Mouse (Mus musculus) left cerebral cortex, adult 8-10 months (tissue): Measurements from ENCODE around the gene Emc10. TPM values are rescaled to one million over a fixed set of nuclear protein-coding genes. Genes with fewer than 3 reads are reported as not detected.

Source experiments
- DNase-seq, 2 experiments: peaks; one replicate each; pipeline ENCODE4 v3.0.0; 2022; ENCODE audit warnings: low spot score in 2 of 2
- total RNA-seq, 4 experiments: library from RNA; stranded (reverse); gene quantifications; 2 replicates each; pipeline ENCODE4 v1.2.4; 2022

Gene Emc10
- total RNA-seq, 4 experiments from 2014 or later = 186 to 208 (median 193) TPM

- peak; percentile 66 to 91 for DNase-seq
Observed at GRCm38 (mm10) chr7:44464511-44464910, 31.8 kb downstream of the Emc10 start.

GRCm38 (mm10) chr7:44463556-44464225, 32.6 kb downstream of the Emc10 start:
- peak; percentile 23 to 27 for DNase-seq

- DNase-seq = no peak
Observed at GRCm38 (mm10) chr7:44463056-44463425, 33.3 kb downstream of the Emc10 start.

- DNase-seq = peak; percentile 29 to 57
Observed at GRCm38 (mm10) chr7:44462218-44463055, 33.9 kb downstream of the Emc10 start.

- DNase-seq = peak; percentile 12 to 43
Observed at GRCm38 (mm10) chr7:44461503-44462217, 34.7 kb downstream of the Emc10 start.

GRCm38 (mm10) chr7:44460767-44461502, 35.4 kb downstream of the Emc10 start:
- peak; percentile 12 to 16 for DNase-seq

DNA sequence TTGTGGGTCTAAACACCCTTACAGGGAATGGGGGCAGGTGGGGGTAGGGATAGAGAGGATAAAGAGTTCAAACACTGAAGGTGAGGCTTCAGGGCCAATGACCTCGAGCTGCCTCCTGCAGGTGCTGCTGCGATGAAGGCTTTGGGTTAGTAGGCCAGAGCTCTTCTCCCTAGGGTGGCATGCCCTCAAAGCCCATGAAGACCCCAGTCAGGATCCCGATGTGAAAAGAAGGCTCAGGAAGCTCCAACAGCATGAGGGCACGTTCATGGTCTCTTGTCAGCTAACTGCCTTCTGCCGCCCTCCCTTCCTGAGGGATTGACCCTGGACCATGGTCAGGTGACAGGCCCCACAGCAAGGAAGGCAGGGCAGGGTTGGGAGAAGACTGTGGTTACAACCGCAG, 36.3 kb downstream of the Emc10 start:
- DNase-seq = peak; percentile 2 to 4

DNA sequence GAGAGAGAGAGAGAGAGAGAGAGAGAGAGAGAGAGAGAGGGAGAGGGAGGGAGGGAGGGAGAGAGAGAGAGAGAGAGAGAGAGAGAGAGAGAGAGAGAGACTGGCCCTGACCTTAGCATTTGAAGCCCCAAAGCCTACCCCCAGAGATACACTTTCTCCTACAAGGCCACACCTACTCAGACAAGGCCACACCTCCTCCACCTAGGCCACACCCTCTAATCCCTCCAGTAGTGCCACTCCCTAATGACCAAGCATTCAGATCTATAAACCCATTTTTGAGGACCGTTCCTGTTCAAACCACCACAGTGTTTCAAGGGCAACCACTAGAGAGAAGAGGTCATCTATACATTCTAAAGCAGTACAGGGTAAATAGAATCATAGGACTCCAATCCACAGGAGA, 40.0 kb downstream of the Emc10 start:
- DNase-seq = peak in 1 of 2 experiments; percentile 4

DNA sequence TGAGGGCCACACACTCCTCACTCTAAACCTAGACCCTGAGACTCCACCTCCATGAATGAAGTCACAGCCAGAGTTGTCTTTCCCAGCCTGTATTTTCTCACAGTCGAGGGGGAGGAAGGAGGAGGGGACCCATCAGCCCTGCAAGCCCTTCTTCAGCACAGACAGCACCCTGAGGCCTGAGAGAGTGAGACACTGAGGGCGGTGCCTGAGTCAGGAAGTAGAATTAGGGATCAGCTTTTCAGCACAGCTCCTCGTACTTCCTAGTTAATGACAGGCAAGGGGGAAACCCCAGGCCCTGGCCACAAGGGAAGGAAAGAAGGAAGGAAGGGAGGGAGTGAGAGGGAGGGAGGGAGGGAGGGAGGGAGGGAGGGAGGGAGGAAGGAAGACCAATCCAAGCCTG, 43.1 kb downstream of the Emc10 start:
- no peak for DNase-seq

DNA sequence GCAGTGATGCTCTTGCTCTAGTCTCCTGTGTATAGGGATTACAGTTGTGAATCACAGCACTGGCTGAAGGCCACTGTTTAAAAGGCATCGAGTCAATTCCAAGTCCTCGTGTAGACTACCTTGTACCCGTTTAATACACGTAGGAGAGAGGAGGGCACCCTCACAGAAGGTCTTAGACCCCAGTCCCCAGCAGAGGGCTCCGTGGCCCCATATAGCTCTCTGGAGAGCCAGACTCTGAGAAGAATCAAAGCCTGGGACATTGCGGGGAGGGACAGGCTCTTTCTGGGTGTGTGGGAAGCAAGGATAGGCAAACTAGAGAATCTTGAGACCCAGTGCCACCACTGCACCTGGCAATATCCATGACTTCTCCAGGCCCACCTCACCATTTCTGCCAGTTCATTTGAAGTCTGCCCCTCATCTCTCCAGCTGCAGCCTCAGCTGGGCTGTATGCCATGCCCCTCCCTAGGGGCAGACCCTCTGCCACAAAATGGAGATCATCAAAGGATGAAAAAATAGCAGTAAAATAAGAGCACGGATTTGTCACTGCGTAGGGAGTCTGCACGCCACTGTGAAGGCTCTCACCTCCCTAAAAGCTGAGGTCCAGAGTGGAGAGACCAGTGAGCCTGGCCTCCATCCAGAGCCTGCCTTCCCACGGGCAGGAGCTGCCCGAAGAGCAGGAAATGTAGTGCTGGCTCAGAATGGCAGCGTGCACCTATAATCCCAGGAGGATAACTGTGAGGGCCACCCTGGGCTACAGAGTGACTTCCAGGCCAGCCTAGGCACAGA, 50.1 kb downstream of the Emc10 start:
- DNase-seq = no peak

- no peak for DNase-seq
Observed at GRCm38 (mm10) chr7:44445528-44445923, 50.8 kb downstream of the Emc10 start.

- peak in 1 of 2 experiments; percentile 41 for DNase-seq
Observed at GRCm38 (mm10) chr7:44444886-44445527, 51.3 kb downstream of the Emc10 start.

DNA sequence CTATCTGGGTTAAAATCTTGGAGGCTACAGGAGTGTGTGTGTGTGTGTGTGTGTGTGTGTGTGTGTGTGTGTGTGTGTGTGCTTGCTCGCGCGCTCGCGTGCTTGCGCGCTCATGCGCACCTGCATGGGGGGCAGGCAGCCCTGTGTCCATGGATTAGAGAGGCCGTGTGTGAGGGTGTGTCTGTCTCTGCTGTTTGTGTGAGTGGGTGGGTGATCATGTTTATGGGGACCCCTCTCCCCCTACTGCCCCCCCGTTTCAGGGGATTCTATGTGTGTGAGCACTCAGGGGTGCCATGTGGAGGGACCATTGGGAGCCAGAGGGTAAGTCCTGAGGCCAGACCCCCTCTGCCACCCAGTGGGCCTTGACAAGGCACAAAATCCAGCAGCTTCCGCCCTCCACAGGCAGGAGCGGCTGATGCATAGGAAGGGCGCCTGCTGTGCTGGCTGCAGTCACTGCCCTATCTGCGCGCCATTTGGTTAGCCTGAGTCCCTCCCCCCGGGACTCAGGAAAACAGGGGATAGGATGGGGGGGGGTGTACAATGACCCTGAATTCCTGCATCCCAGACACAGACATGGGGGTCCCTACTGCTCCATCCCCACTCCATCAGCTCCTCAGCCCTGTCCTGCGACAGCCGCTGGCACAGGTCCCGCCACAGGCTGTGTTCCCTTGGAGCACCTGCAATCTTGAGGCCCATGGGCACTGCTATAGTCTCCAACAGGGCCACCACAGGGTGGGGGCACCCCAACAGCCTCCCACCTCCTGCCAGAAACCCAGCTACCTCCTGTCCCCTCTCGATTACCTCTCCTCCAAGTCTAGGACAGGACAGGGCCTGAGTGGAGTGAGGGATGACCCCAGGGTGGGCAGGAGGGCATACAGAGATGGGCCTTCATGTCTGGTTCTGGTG, 52.8 kb downstream of the Emc10 start:
- peak in 1 of 2 experiments; percentile 50 for DNase-seq

GRCm38 (mm10) chr7:44442407-44442821, 53.9 kb downstream of the Emc10 start:
- peak in 1 of 2 experiments; percentile 45 for DNase-seq

DNA sequence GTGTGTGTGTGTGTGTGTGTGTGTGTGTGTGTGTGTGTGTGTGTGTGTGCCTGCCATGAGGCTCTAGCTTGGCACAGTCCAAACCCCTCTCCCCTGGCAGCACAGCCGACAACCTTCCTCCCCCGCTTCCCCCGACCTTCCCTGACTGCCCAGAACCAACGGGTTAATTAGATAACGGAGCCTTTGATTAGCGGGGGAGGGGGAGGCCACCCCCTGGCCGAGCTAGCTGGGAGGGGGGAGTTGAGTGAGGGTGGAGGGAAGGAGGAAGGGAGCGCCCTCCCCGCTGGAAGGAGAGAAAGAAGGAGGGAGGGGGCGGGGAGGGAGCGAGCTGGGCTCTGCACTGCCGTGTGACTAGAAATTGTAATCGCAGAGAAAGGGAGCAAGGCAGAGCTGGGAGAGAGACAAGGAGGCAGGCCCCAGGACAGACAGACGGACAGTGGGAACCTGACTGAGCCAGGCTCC, 54.6 kb downstream of the Emc10 start:
- DNase-seq = peak; percentile 53 to 71

DNA sequence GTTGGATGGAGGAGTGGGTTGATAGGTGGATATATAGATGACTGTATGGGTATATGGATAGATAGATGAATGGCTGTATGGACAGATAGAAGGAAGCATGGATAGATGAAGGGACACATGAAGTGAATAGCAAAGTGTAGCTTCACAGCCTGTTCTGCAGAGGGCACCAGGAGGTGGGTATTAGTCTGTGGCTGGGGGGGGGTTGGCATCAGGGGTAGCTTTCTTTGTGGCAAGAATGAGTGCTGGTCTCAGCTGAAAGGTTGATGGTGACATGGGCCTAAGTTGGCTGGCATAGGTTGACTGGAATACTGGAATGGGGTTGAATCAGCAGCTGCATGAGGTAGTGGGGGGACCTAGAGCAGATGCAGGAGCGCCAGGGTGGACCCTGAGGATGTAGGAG, 55.1 kb downstream of the Emc10 start:
- DNase-seq = no peak

- no peak for DNase-seq
Observed at GRCm38 (mm10) chr7:44440479-44440878, 55.9 kb downstream of the Emc10 start.
